Mouse (Mus musculus) midbrain, embryonic 13.5 days (tissue): ENCODE measurements around the gene Tead3. TPM values are rescaled to one million over a fixed set of nuclear protein-coding genes. Genes with fewer than 3 reads are reported as not detected.

Experiments
- ATAC-seq: fragments of 200-750 bp; cut with Nextera tagmentation; 2 replicates; pipeline ENCODE4 v1.8.0; 2017; ENCODE audit warnings: mild to moderate bottlenecking, moderate TSS enrichment, moderate library complexity
- H3K27ac ChIP-seq: fragments of 300-500 bp; sonication (generic); 2 replicates; pipeline ENCODE4 v1.5.1; 2015; ENCODE audit warnings: inconsistent platforms, mild to moderate bottlenecking, moderate library complexity
- H3K27me3 ChIP-seq: fragments of 300-500 bp; sonication (generic); 2 replicates; pipeline ENCODE4 v1.6.1; 2015; ENCODE audit warnings: mild to moderate bottlenecking, inconsistent platforms
- H3K36me3 ChIP-seq: fragments of 300-500 bp; sonication (generic); 2 replicates; pipeline ENCODE4 v1.6.1; 2015; ENCODE audit warnings: mild to moderate bottlenecking, inconsistent platforms
- H3K4me1 ChIP-seq: fragments of 300-500 bp; sonication (generic); replicated peaks from 2 replicates; pipeline ENCODE4 v1.6.1; 2015; ENCODE audit warnings: inconsistent platforms
- H3K4me2 ChIP-seq: fragments of 300-500 bp; sonication (generic); replicated peaks from 2 replicates; pipeline ENCODE4 v1.6.1; 2015; ENCODE audit warnings: moderate library complexity, mild to moderate bottlenecking, inconsistent platforms
- H3K4me3 ChIP-seq: fragments of 300-500 bp; sonication (generic); replicated peaks from 2 replicates; pipeline ENCODE4 v1.5.1; 2015; ENCODE audit warnings: mild to moderate bottlenecking, inconsistent platforms
- H3K9ac ChIP-seq: fragments of 300-500 bp; sonication (generic); replicated peaks from 2 replicates; pipeline ENCODE4 v1.6.1; 2015; ENCODE audit warnings: mild to moderate bottlenecking, inconsistent platforms
- H3K9me3 ChIP-seq: fragments of 300-500 bp; sonication (generic); 2 replicates; pipeline ENCODE4 v1.6.1; 2016; ENCODE audit warnings: mild to moderate bottlenecking, inconsistent platforms
- WGBS: fragments of 180-500 bp; shearing (Covaris S2); methylation state at CpG from one replicate; pipeline ENCODE4 v1.1.7; 2015; 5-methylcytosine and 5-hydroxymethylcytosine counted together
- polyA plus RNA-seq: library from polyadenylated mRNA; unstranded; fragments of >200 nt; fragmentation: Nextera tagmentation; extraction: Ambion mirVana; gene quantifications from 2 replicates; pipeline ENCODE4 v1.2.1, GENCODE M21; 2015

Gene Tead3
- polyA plus RNA-seq, 1 experiment from 2014 or later, result 2.9 TPM

DNA sequence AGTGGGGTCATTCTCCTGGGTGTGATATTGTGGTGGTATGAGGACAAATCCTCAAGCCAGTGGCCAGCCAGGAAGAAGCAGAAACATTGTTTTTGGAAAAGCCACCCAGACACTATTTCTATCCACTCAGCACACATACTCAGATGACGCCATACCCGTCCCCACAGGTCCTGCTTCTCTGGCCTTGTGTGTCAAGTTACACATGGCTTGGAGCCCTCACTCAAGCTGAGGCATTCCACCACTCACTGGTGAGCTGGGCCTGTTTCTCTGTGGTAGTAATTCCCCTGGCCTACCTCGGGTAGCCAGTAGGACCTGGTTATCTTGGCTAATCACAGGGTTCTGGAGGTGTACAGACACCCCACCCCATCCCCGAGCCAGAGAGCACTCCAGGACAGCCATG lies 56.9 kb downstream of the Tead3 start:
- WGBS, result 84% methylated on average over 4 of the region's 4 CpGs
- Histone ChIP-seq H3K9me3 (no peaks in the 10 kb centered on the region), H3K4me3 (no peak overlapping the region), H3K4me1 (peaks cover 13% of the 10 kb centered on the region), H3K27ac (no peak overlapping the region), H3K27me3 (no peaks in the 10 kb centered on the region), H3K36me3 (0 out of 2 replicates have a peak, but pooled peaks cover 2% of the 10 kb centered on the region), H3K9ac (no peak overlapping the region), H3K4me2 (no peak overlapping the region)
- ATAC-seq, result no peak

GRCm38 (mm10) chr17:28291346-28291745 lies 59.3 kb downstream of the Tead3 start:
- peaks cover 16% of the 10 kb centered on the region for H3K4me1 ChIP-seq
- no peak overlapping the region for H3K4me2 ChIP-seq
- no peaks in the 10 kb centered on the region for H3K9me3 ChIP-seq
- H3K27me3 ChIP-seq, result no peaks in the 10 kb centered on the region
- H3K36me3 ChIP-seq, result no peaks in the 10 kb centered on the region
- 81% methylated on average over 7 of the region's 7 CpGs for WGBS
- no peak overlapping the region for H3K9ac ChIP-seq
- H3K27ac ChIP-seq, result no peak overlapping the region
- H3K4me3 ChIP-seq, result no peak overlapping the region
- ATAC-seq, result no peak

DNA sequence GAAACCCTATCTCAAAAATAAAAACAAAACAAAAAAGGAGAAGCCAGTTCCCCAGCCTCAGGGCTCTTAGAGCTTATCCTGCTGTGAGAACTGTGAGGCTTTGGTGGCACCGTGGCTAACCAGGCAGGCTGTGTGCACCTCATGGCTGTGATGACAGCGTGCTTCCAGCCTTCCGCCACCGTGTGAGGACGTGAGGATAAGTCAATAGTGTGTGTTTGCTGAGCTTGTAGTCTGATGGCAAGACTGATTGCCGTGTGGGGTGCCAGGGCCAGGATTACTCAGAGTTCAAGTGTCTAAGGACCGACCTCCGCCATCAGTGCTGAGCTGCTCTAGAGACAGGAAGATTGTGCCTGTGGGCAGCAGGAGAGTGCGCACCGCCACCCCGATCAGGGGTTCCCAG lies 59.9 kb downstream of the Tead3 start:
- no peak overlapping the region for H3K4me2 ChIP-seq
- no peak overlapping the region for H3K9ac ChIP-seq
- no peak for ATAC-seq
- H3K9me3 ChIP-seq, result no peaks in the 10 kb centered on the region
- peaks cover 21% of the 10 kb centered on the region for H3K4me1 ChIP-seq
- H3K27me3 ChIP-seq, result no peaks in the 10 kb centered on the region
- H3K4me3 ChIP-seq, result no peak overlapping the region
- no peak overlapping the region for H3K27ac ChIP-seq
- H3K36me3 ChIP-seq, result no peaks in the 10 kb centered on the region
- WGBS, result 78% methylated on average over 11 of the region's 11 CpGs

- ATAC-seq, result no peak
- Histone ChIP-seq H3K4me1 (peaks cover 21% of the 10 kb centered on the region), H3K4me3 (no peak overlapping the region), H3K4me2 (no peak overlapping the region), H3K36me3 (no peaks in the 10 kb centered on the region), H3K27ac (no peak overlapping the region), H3K9ac (no peak overlapping the region), H3K9me3 (no peaks in the 10 kb centered on the region), H3K27me3 (no peaks in the 10 kb centered on the region)
- WGBS, result 80% methylated on average over 3 of the region's 3 CpGs
Measured at GRCm38 (mm10) chr17:28290262-28290661, 60.4 kb downstream of the Tead3 start.

DNA sequence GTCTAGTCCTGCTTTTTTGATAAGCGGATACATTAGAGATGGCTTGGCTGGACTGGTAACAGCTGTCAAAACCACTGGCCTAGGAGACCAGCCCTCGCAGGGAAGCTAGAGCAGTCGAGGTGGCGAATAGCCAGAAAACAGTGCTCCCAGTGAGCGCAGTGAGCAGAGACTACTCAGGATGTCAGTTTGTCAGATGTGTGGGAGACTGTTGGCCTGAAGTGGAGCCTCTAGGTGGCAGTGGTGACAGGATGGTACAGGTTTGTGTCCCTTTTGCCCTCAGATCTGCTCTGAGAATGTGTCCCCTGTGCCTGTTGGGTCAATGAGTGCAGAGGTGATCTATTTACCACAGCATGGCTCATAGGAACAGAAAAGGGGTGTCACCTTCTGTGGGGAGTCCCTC lies 62.6 kb downstream of the Tead3 start:
- H3K27ac ChIP-seq, result no peak overlapping the region

DNA sequence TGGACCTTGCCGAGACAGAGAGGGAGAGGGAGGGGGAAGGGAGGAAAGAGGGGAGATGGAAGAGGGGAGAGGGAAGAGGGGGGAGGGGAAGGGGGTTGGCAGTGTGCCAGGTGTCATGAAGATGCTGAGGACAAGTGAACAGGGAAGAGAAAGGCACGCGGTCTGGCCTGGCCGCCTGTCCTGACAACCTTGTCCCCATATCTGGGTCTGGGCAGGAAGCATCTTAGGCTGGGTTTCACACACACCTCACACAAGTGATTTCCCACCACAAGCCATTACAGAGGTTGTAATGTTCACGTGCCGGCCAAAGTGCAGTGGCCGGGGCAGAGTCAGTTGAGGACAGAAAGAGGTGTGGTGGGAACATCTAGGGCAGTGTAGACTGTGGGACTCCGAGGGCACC lies 63.0 kb downstream of the Tead3 start:
- Histone ChIP-seq H3K9me3 (no peaks in the 10 kb centered on the region), H3K4me1 (peaks cover 12% of the 10 kb centered on the region), H3K4me3 (no peak overlapping the region), H3K27ac (no peak overlapping the region), H3K27me3 (no peaks in the 10 kb centered on the region), H3K4me2 (no peak overlapping the region), H3K36me3 (no peaks in the 10 kb centered on the region), H3K9ac (no peak overlapping the region)
- ATAC-seq, result no peak
- WGBS, result 64% methylated on average over 8 of the region's 8 CpGs

More for the DNA sequence above, 62.6 kb downstream of the Tead3 start:
- Histone ChIP-seq H3K4me3 (no peak overlapping the region), H3K27me3 (no peaks in the 10 kb centered on the region), H3K9ac (no peak overlapping the region), H3K36me3 (no peaks in the 10 kb centered on the region), H3K4me2 (no peak overlapping the region), H3K9me3 (no peaks in the 10 kb centered on the region), H3K4me1 (peaks cover 12% of the 10 kb centered on the region)
- ATAC-seq, result no peak
- 72% methylated on average over 5 of the region's 5 CpGs for WGBS

DNA sequence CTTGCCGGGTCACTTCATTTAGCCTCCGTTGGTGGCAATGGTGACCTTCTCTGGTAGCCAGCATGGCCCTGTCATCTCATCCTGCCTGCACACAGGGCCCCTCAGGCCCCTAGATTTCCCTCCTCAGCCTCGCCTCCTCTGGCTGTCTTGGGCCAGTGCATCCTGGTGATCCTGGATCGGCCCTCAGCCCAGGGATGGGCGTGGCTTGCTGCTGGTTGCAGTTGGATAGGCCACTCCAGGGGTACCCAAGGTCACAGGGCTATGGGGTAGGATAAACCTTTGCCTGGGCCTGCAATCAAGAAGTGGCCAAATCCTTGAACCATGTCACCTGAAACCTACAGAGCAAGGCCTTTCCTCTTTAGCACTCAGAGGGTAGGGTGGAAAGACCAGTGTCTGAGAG lies 63.7 kb downstream of the Tead3 start:
- ATAC-seq, result no peak
- Histone ChIP-seq H3K36me3 (no peaks in the 10 kb centered on the region), H3K27me3 (no peaks in the 10 kb centered on the region), H3K4me3 (no peak overlapping the region), H3K4me1 (peaks cover 12% of the 10 kb centered on the region), H3K4me2 (no peak overlapping the region), H3K9ac (no peak overlapping the region), H3K9me3 (no peaks in the 10 kb centered on the region), H3K27ac (no peak overlapping the region)
- WGBS, result 39% methylated on average over 5 of the region's 5 CpGs

DNA sequence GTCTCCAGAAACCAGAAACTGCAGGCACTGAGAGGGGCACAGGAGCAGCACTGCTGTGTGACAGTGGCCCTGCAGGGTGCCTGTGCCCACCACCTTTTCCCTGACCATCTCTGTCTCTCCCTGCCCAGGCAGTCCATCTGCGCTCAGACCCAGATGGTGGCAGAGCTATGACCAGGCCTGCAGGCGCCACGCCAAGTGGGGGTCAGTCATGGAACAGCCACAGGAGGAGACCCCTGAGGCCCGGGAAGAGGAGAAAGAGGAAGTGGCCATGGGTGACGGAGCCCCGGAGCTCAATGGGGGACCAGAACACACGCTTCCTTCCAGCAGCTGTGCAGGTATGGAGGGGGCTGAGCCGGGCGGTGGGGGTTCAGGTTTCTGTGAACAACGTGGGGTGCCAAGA lies 64.5 kb downstream of the Tead3 start:
- no peaks in the 10 kb centered on the region for H3K9me3 ChIP-seq
- H3K9ac ChIP-seq, result 0 out of 2 replicates have a peak overlapping the region, but pooled peaks have one; percentile 26
- no peaks in the 10 kb centered on the region for H3K27me3 ChIP-seq
- H3K4me1 ChIP-seq, result peaks cover 15% of the 10 kb centered on the region
- WGBS, result 87% methylated on average over 10 of the region's 10 CpGs
- no peaks in the 10 kb centered on the region for H3K36me3 ChIP-seq
- H3K27ac ChIP-seq, result no peak overlapping the region
- no peak overlapping the region for H3K4me2 ChIP-seq
- no peak overlapping the region for H3K4me3 ChIP-seq
- ATAC-seq, result no peak

GRCm38 (mm10) chr17:28283199-28283598 lies 67.4 kb downstream of the Tead3 start:
- Histone ChIP-seq H3K27me3 (no peaks in the 10 kb centered on the region), H3K4me2 (no peak overlapping the region), H3K9ac (no peak overlapping the region), H3K27ac (no peak overlapping the region), H3K36me3 (no peaks in the 10 kb centered on the region), H3K9me3 (no peaks in the 10 kb centered on the region), H3K4me1 (peaks cover 32% of the 10 kb centered on the region), H3K4me3 (no peak overlapping the region)
- no peak for ATAC-seq
- 94% methylated on average over 10 of the region's 10 CpGs for WGBS

GRCm38 (mm10) chr17:28281866-28282441 lies 68.7 kb downstream of the Tead3 start:
- Histone ChIP-seq H3K9ac (no peak overlapping the region), H3K27me3 (no peaks in the 10 kb centered on the region), H3K4me1 (peaks cover 34% of the 10 kb centered on the region), H3K36me3 (no peaks in the 10 kb centered on the region), H3K9me3 (no peaks in the 10 kb centered on the region), H3K4me2 (no peak overlapping the region), H3K4me3 (no peak overlapping the region), H3K27ac (no peak overlapping the region)
- no peak for ATAC-seq
- WGBS, result 96% methylated on average over 7 of the region's 7 CpGs

Other genes with a start within 250 kb of the Tead3 start
- 5.6 and 6.1 TPM in 2 replicates for gene Scube3, start 208.7 kb downstream of the Tead3 start, polyA plus RNA-seq
- gene Zfp523, start 173.7 kb downstream of the Tead3 start, polyA plus RNA-seq, result 44.2 and 45.6 TPM in 2 replicates
- gene Def6, start 143.0 kb downstream of the Tead3 start, polyA plus RNA-seq, result 4.5 and 5.6 TPM in 2 replicates
- gene Ppard, start 118.1 kb downstream of the Tead3 start, polyA plus RNA-seq, result 0.84 and 1.4 TPM in 2 replicates
- 20.2 and 26.9 TPM in 2 replicates for gene Fance, start 37.3 kb downstream of the Tead3 start, polyA plus RNA-seq
- 382 and 387 TPM in 2 replicates for gene Rpl10a, start 22.3 kb downstream of the Tead3 start, polyA plus RNA-seq
- gene Tulp1, start 14.4 kb upstream of the Tead3 start, polyA plus RNA-seq, result 1.7 and 2.6 TPM in 2 replicates
- 30.0 and 30.9 TPM in 2 replicates for gene Fkbp5, start 166.7 kb upstream of the Tead3 start, polyA plus RNA-seq
- gene Armc12, start 180.0 kb upstream of the Tead3 start, polyA plus RNA-seq, result not detected in 2 replicates
- gene Clpsl2, start 198.6 kb upstream of the Tead3 start, polyA plus RNA-seq, result not detected in 2 replicates
- gene Clps, start 209.9 kb upstream of the Tead3 start, polyA plus RNA-seq, result 0.66 and 0.71 TPM in 2 replicates
- 4.1 and 4.2 TPM in 2 replicates for gene Lhfpl5, start 224.8 kb upstream of the Tead3 start, polyA plus RNA-seq